Mouse (Mus musculus) macrophage (primary cell): ENCODE results near the gene Gm15080. TPM values are rescaled to one million over a fixed set of nuclear protein-coding genes. Genes with fewer than 3 reads are reported as not detected.
"Not testable (repeated sequence)": the region's sequence is repeated elsewhere in the genome, so short reads cannot be mapped to it uniquely, and the experiment has no call there.

Experiments used
- H3K27ac ChIP-seq: fragments of 350-480 bp; formaldehyde crosslinking; 2 replicates; pipeline ENCODE4 v1.9.0; 2021
- H3K36me3 ChIP-seq: fragments of 350-480 bp; formaldehyde crosslinking; 2 replicates; pipeline ENCODE4 v1.9.0; 2021; ENCODE audit errors: inconsistent target
- H3K4me3 ChIP-seq: fragments of 350-480 bp; formaldehyde crosslinking; 2 replicates; pipeline ENCODE4 v1.9.0; 2021; ENCODE audit errors: inconsistent target
- H3K79me2 ChIP-seq: fragments of 350-480 bp; formaldehyde crosslinking; 2 replicates; pipeline ENCODE4 v1.9.0; 2021; ENCODE audit errors: inconsistent target
- WGBS: methylation state at CpG from one replicate; pipeline ENCODE4 v1.1.7; 2026; ENCODE audit warnings: inconsistent platforms; ENCODE audit not compliant: missing documents; 5-methylcytosine and 5-hydroxymethylcytosine counted together
- polyA plus RNA-seq: library from polyadenylated mRNA; stranded (reverse); fragments of 250-400 nt; gene quantifications from 3 replicates; pipeline ENCODE4 v1.2.4, GENCODE M21; 2018; ENCODE audit warnings: inconsistent platforms
- total RNA-seq, 78 experiments: library from RNA; depleted of rRNA; stranded (reverse); fragments of 250-400 nt; gene quantifications; 1 replicate in 9 of 78; 2 replicates in 24 of 78; 3 replicates in 43 of 78; 4 replicates in 2 of 78; pipeline ENCODE4 v1.2.4; 2018; ENCODE audit warnings: inconsistent platforms in 56 of 78

Gene Gm15080
- not detected for total RNA-seq (2018; cell fraction: chromatin; rRNA removed)
- total RNA-seq (2018; cell fraction: cytosol; rRNA removed), result not detected
- not detected for total RNA-seq (2018; cell fraction: nucleus; rRNA removed)
- polyA plus RNA-seq, result not detected in 3 replicates

GRCm38 (mm10) chrX:147992693-147993092 lies at the start of gene Gm15080:
Gene Gm15080 (plus strand): TSS chrX:147992993.
- not testable (repeated sequence) for H3K4me3 ChIP-seq, H3K27ac ChIP-seq, H3K36me3 ChIP-seq, H3K79me2 ChIP-seq
- no CpG with 5 or more reads among the region's 5 CpGs for WGBS

Other genes with a start within 250 kb of the Gm15080 start
- not detected in 3 replicates for gene Gm15128, start 227.0 kb upstream of the Gm15080 start, polyA plus RNA-seq
- gene Gm15107, start 187.7 kb downstream of the Gm15080 start, polyA plus RNA-seq, result not detected in 3 replicates